Mouse (Mus musculus): ENCODE results near the gene 1700016C15Rik. TPM values are rescaled to one million over a fixed set of nuclear protein-coding genes. Genes with fewer than 3 reads are reported as not detected.

Gene 1700016C15Rik
- polyA plus RNA-seq (2012; rRNA removed): 0.14 and 0.19 TPM in 2 replicates

DNA sequence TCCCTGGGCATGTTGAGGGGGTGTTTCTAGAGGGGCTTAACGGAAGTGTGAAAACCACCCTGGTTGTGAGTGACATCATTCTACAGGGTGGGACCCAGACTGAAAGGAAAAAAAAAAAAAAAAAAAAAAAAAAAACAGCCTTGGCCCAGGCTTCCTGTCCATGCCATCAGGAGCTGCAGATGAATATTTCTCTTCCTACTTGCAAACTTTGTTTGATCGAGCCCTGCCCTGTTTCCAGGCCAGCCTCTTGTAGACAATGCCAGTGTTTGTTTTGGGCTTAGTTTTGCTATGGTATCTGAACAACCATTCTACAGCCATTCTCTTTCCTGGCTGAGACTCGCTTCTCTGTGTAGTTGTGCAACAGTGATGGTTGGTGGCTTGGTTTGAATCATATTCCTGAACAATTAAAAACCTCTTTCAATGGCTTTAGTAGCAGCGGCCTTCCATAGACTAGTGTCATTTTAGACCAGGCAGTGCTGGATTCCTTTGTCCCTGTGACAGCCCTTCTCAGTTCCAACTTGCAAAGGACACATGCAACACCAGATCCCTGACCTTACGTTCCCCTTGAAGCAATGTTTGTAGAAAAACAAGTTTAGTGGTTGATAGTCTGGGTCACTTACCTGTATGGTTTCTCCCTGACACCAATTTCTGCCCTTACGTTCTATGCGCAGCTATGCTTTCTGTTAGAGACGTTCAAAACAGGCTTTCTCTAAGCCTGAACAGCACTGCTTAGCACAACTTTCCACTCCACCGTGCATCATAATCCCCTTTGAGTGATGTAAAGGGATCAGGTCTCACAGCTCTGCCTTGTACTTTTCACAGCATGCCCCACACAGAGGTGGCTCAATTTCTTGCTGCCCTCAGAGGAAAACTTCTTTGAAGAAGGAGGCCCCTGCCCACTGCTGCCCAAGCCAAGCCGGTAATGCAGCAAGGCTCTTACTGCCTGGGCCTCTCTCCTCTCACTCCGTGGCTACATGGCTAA lies at the start of gene 1700016C15Rik:
Gene 1700016C15Rik, plus strand, starts transcription at position 772 of the 982 bp plus-strand sequence.
- no peak for DNase-seq (ENCODE audit: low spot score)

- no peak for DNase-seq (ENCODE audit: low spot score)
Measured at GRCm38 (mm10) chr1:177681239-177681638, 48.4 kb upstream of the 1700016C15Rik start.

GRCm38 (mm10) chr1:177683931-177684836 lies 45.4 kb upstream of the 1700016C15Rik start:
- no peak for DNase-seq (ENCODE audit: low spot score)

DNA sequence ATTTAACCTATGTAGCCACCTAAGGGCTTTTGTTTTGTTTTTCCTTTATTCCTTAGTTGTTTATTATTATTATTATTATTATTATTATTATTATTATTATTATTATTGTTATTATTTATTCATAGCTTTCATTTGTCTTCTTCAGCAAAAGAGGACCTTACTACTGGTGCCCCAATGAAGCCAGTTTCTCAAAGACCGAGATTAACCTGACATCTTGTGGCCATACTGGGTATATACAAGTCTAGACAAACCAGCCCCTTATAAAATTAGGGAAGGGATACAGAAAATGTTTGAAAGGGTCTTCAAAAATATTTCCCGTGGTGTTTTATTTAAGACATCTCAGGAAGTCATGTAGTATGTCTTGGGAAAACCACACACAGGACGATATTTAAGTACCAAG lies 44.7 kb upstream of the 1700016C15Rik start:
- no peak for DNase-seq (ENCODE audit: low spot score)

DNA sequence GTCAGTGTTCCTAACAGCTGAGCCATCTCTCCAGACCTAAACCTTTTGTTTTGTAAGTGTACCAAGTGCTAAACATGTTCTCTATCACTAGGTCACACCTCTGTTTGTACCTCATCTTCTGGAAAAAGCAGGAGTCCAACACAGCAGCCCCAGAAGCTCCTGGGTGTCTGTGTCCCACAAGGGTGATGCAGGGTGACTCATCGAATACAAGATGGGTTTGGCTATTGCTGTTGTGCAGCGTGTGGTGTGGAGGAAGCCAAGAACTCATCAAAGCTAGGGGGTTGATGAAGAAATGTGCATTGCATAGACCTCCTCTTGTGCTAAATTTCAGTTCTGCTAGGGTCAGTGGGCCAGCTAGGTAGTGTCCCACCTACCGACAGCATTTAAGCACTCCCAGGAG lies 43.5 kb upstream of the 1700016C15Rik start:
- DNase-seq (ENCODE audit: low spot score): no peak

DNA sequence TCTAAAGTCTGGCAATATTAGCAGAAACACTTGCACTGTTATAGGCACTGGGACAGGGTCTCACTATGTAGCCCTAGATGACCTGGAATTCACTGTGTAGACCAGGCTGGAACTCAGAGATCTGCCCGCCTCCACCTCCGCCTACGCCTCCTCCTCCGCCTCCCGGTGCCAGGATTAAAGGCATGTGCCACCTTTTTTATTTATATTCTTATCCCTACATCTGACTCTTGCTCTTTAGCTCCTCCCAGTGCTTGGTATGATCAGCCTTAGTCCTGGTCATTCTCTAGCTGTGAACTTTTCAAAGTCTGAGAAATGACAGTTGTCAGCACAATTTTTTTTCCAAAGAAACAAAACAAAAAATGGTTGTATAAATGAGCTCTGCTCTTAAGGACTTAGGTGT lies 42.6 kb upstream of the 1700016C15Rik start:
- no peak for DNase-seq (ENCODE audit: low spot score)

- no peak for DNase-seq (ENCODE audit: low spot score)
Measured at GRCm38 (mm10) chr1:177692491-177692890, 37.1 kb upstream of the 1700016C15Rik start.

DNA sequence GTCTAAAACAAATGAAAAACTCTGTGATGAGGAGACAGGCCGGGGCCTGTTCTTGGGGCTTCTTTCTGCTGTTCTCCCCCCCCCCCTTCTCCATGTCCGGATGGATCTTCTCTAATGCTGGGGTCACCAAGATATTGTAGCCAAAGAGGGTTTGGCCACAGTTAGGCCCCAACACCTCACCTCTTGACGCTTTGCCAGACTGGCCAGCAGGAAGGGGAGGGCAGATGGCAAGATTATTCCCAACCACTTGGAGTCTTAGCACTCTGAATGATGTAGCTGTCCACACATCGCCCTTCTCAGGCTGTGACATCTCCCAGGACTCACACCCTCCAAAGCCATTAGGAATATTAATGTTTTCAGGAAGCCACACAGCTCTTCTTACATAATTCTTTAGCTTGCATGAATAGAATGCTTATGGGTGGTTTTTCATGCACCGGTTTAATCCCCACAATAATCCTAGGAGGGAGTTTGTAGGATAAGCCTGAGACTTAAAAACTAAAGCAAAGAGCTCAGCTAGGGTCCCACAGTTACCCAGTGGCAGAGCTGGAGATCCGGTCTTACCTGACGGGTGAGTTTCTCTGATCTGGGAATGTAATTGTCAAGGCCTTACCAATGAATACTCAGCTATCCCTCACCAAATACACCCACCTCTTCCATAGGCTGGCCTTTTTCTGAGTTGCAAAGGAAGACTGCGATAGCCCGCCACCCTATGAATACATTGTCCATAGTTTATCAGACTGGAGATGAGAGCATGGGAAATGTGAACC lies 35.9 kb upstream of the 1700016C15Rik start:
- DNase-seq (ENCODE audit: low spot score): no peak

DNA sequence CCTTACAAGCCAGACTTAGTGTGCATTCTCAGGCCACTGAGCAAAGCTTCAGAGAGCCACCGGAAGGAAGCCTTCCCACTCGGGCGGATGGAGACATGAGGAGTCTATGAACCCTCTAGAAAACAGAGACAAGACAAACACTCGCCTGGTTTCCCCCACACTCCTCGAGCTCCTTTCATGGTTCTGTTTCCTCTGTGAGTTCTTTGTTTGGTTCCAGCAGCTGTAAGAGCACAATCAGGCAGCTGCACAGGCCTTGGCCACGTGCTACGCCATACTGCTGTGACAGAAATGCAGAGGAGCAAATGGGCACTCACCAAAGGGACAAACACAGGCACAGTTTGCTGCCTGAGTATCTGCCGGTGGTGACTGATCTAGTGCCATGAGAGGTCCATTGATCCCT lies 29.1 kb upstream of the 1700016C15Rik start:
- DNase-seq (ENCODE audit: low spot score): no peak

- peak; percentile 42 for DNase-seq (ENCODE audit: low spot score)
Measured at GRCm38 (mm10) chr1:177702481-177703146, 27.0 kb upstream of the 1700016C15Rik start.

DNA sequence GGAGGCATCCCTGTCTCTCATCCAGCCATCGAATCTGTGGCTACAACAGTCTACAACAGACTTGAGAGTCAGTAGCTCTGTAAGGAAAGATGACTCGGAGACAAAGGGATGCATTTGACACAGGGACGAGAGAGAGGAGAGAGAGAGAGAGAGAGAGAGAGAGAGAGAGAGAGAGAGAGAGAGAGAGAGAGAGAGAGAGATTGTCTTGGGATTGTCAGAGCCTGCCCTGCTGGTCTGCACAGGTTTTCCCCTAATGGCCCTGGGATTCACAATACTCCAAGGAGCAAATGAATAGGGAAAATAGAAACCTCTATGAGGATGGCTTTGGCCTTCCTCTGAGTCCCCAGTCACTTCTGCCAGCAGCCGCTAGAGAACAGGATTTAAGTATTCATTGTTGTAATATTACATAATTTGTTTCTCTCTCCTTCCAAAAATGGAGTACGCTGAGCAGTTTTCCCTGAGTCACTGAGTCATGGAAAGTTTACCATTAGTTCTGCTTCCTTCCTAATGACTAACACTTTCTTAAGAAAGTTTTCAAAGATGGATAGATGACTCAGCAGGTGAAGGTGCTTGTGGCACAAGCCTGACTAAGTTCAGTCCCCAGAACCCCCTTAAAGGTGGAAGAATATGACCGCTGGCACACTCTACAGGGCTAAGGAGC lies 26.3 kb upstream of the 1700016C15Rik start:
- no peak for DNase-seq (ENCODE audit: low spot score)

- DNase-seq (ENCODE audit: low spot score): no peak
Measured at GRCm38 (mm10) chr1:177705204-177705603, 24.4 kb upstream of the 1700016C15Rik start.

- no peak for DNase-seq (ENCODE audit: low spot score)
Measured at GRCm38 (mm10) chr1:177707571-177707970, 22.0 kb upstream of the 1700016C15Rik start.

- DNase-seq (ENCODE audit: low spot score): no peak
Measured at GRCm38 (mm10) chr1:177708583-177709055, 21.0 kb upstream of the 1700016C15Rik start.

DNA sequence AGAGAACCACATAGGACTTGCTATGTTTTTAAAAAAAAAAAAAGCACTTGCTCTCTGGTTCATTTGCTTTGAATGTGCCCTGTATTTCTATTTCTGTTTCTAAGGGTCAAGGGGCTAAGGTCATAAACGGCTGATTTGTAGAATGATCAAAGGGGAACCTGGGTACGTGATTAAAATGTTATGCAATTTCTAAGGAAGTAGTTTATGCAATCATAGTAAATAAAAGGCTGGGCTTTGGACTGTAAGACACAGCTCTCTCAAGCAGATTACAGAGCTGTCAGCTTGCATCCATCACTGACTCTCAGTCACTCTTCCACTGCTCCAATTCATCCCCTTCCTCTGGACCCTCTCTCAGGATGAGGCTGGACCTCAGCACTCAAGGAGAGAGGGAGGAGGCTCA lies 18.6 kb upstream of the 1700016C15Rik start:
- no peak for DNase-seq (ENCODE audit: low spot score)

GRCm38 (mm10) chr1:177711418-177711817 lies 18.2 kb upstream of the 1700016C15Rik start:
- DNase-seq (ENCODE audit: low spot score): no peak

- no peak for DNase-seq (ENCODE audit: low spot score)
Measured at GRCm38 (mm10) chr1:177713635-177714396, 15.8 kb upstream of the 1700016C15Rik start.

- no peak for DNase-seq (ENCODE audit: low spot score)
Measured at GRCm38 (mm10) chr1:177714397-177715012, 15.1 kb upstream of the 1700016C15Rik start.

GRCm38 (mm10) chr1:177716448-177716847 lies 13.2 kb upstream of the 1700016C15Rik start:
- DNase-seq (ENCODE audit: low spot score): no peak
